Mouse (Mus musculus) left cerebral cortex, adult 11 months (tissue): ENCODE results near the gene Tmem202.
A peak's percentile ranks its signal among the peaks of the same experiment; 100 is the strongest.

ENCODE experiments used
- DNase-seq: peaks from one replicate; pipeline ENCODE4 v3.0.0; 2022; ENCODE audit warnings: low spot score

The Tmem202 gene

DNA sequence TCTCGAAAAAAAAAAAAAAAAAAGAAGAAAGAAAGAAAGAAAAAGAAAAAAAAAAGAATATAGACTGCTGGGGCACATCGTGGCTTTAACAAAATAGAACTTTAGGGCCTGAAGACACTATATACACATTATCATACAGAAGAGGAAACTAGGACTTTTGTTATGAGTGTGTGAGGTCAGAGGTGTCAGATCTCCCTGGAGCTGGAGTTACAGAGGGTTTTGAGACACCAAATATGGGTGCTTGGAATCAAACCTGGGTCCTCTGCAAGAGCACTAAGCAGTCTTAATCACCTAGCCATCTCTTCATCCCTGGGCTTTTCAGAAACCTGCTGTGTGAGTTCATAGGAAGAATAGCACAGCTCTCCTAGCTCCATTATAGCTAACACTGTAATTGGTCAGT, 6.2 kb downstream of the Tmem202 start:
- DNase-seq, result no peak

DNA sequence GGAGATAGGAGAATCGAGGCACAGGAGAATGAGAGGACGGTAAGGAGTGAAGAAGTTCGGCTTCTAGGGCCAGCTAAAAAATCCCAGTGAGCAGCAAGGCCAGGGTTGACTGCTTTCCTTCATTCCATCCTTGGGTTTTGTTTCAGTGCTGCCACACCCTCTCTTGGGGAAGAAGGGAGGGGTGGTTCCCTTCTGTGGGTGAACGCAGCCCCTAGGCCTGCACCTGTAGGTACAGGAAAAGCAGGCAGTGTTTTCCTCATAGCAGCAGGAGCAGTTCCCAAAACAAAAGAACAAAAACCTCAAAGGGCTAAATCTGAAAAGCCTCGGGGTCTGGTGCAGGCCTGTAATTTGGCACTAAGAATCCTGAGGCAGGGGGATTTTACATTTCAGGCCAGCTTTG, 8.0 kb downstream of the Tmem202 start:
- no peak for DNase-seq

DNA sequence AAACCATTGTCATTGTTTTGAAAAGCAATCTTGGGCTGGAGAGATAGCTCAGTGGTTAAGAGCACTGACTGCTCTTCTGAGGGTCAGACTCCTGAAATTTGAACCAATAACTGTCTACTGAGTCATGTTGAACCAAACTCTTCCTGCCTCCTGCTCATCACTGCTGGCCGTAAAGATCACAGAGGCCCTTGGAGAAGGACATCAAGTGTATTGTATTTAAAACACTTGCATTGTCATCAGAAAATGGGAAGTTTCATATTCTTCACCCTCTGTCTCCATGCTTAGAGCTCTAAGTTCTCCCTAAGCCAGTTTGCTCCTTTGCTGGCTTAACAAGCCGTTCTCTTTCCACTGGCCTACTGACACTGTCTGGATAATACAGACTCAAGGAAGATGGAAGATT, 11.4 kb downstream of the Tmem202 start:
- no peak for DNase-seq

DNA sequence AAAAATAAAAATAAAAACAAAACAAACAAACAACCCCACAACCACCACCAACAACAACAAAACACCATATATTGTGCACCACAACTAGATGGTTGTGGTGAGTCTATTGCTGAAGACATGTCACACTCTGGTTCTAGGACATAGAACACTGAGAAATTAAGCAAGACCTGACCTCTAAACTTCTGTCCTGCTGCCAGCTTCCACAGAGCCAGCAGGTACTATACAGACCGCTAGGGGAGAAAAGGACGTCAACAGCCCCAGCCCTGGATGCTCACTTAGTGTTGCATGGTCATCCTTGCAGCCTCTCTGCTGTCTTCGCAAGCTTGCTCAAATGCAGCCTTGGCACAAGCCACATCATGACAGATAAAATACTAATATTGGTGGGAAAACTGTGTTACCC, 12.1 kb downstream of the Tmem202 start:
- no peak for DNase-seq

DNA sequence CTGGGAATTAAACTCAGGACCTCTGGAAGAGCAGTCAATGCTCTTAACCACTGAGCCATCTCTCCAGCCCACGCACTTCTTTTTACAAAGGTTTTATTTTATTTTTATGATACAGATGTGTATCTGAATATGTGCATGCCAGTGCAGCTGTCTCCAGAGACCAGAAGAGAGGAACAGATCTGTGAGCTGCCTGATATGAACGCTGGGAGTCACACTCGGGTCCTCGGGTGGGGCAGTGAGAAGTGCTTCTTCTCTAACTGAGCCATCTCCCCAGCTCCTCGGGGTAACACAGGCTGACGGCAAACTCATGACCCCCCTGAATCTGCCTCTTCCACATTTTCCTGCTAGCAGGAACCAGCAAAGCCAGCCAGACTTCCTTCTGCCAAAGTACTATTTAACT, 12.9 kb downstream of the Tmem202 start:
- DNase-seq, result no peak

DNA sequence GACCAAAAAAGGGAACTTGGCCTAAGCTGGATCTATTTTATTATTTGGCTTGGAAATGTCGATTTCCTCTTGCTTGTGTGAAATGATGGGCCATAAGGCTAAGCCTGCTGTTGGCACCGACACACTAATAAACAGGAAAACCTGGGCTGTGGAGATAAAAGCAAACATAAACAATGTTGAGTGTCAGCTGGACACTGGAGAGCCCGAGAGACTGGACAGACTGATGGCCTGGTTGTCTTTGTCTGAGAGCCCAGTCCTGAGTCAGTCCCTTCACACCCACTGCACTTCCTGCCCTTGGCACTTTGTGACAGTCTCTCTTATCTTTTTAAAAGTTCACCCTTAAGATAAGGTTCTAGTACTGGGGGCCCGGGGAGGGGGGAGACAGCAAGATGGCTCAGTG, 16.7 kb downstream of the Tmem202 start:
- DNase-seq, result no peak

DNA sequence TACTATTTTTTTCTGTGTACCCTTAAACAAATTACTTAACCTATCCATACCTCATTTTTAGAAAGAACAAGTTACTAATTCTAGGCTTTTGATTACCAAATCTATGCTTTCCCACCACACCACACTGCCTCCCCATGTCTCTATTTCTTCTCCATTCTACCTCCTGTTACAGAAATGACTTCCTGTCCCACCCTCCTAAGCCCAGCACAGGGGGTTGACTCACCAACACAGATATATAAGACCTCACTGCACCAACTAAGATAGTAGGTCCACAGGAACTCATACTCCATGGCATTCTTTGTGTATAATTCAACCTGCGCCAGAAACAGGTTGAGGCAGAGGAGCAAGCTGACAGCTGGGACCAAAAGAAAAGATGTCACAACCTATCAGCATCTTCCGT, 20.3 kb downstream of the Tmem202 start:
- DNase-seq, result no peak

DNA sequence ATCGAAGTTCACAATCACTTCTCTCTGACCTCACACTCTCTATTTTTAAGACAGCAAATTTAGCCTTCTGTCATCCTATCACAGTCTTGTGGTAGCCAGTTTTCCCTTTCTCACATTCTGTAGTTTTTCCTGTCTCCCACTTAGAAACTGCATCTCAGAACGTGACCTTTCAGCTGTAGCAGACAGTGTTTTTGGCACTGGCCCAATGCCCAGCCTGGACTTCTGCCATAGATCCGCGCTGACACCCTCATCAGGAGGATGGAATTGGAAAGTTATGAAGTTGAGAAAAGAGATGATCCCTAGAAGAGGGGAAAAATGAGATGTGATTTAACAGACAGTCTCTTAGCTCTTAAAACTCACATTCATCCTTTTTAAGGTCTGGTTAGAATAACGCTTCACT, 20.7 kb downstream of the Tmem202 start:
- DNase-seq, result no peak

DNA sequence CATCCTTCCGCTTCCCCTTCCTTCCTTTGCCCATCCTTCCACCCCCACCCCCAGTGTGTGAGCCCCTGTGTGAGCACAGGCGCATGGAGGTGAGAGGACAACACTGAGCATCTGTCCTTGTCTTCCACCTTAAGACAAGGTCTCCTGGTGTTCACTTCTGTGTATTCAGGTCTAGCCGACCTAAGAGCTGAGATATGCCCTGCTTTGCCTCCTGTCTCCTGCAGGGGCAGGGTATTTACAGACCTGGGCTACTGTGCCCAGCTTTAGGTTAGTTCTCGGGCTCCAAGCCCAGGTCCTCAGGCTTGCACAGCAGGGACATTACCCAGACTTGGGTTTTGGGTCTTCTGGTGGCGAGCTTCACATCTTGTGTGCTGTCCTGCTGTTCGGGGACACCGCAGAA, 22.5 kb downstream of the Tmem202 start:
- no peak for DNase-seq

DNA sequence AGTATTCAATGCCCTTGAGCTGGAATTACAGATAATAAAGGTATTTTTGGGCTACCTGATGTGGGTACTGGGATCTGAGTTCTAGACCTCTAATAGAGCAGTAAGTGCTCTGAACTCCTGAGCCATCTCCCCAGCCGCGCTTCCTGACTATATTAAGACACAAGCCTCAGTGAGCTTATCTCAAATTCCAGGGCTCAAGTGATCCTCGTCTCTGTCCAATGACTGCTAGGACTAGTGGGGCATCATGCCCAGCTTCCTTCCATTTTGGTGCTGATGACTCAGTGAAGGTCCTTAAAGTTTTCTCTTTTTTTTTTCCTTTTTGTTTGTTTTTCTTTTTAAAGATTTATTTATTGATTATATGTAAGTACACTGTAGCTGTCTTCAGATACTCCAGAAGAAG, 24.6 kb downstream of the Tmem202 start:
- no peak for DNase-seq

DNA sequence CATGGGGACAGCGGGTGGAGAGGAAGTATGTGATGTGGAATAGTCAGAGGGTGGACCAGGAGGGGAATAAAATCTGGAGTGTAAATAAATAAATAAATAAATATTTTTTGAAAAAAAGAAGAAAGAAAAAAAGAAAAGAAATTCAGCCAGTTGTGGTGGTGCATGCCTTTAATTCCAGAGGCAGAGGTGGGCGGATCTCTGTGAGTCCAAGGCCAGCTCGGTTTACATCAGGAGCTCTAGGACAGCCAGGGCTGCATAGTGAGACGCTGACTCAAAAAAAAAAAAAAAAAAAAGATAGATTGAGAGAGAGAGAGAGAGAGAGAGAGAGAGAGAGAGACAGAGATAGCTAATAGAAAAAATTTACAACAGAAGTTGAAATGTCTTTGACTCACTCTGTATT, 27.3 kb downstream of the Tmem202 start:
- DNase-seq, result no peak

DNA sequence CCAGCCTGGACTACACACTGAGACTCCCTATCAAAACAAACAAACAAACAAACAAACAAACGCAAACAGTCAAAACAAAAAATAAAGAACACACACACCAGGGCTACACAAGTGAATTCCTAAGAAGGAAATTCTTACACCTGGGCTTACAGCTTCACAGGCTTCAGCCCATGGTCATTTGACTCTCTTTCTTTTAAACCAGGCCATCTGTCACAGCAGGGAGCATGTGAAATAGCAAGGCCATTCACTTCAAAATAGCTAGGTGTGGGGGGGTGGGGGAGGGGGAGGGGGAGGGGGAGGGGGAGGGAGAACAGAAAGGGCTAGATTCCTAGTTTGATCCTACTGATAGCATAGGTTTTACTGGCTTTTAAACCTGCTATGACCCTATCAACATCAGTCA, 31.5 kb downstream of the Tmem202 start:
- DNase-seq, result no peak

DNA sequence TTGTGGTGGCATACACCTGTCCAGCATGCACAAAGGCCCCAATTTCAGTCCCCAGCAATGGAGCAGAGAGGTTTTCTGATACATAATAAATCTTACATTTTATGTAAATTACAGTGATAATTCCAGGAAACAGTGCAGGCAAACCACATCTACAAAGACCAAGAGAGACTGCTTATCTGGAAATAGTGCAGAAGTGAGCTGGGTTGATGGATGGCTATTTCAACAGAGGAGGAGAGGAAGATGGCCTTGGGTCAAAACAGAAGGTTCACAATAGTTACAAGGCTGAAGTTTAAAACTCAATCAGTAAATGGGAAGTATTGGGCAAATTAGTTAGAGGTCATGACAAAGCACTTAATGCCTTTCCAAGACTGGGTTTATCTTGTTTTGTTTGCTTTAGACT, 52.3 kb downstream of the Tmem202 start:
- DNase-seq, result peak; percentile 7

DNA sequence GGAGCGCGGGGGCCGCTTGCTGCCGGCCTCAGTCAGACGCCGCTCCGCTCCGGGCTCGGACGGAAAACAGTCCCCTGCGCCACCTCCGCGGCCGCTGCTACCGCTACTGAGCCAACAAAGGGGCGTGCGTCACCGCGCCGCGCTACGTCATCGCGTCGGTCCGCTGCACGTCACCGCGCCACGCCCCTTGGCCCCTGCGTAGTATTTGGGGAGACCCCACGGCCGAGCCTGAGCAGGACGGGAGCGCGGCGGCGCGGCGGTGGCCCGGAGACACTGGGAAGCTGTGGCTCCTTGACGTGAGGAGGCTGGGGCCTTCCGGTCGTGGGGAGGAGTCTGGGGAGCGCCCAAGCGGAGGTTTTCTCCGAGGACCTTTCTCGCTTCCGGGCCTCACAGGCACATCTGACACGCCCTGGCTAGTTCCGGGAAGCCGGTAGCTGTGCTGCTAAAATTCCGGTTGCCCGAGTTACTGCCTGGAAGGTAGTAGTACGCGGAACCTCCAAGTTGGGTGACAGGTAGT, 53.0 kb downstream of the Tmem202 start, which contains the start of gene Arih1:
Arih1 (minus strand) TSS at position 70 of the 517 bp plus-strand sequence.
- DNase-seq, result peak; percentile 99

DNA sequence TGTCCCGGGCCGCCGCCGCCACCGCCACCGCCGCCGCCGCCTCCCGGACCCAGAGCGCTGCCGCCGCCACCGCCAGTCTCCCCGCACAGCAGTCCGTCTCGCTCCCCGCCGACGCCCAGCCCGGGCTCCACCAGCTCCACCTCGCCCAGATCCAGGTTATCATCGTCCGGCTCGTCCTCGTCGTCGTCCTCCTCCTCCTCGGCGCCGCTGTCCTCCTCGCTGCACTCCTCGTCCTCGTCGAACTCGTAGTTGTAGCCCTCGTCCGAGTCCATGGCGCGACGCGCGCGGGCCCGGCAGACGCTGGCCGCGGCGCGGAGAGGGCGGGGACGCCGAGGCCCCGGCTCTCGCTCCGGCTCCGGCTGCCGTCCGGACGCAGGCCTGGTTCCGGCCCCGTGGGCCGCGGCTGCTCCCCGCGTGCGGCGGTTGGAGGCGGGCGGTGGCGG, 53.5 kb downstream of the Tmem202 start:
- DNase-seq, result peak; percentile 24

DNA sequence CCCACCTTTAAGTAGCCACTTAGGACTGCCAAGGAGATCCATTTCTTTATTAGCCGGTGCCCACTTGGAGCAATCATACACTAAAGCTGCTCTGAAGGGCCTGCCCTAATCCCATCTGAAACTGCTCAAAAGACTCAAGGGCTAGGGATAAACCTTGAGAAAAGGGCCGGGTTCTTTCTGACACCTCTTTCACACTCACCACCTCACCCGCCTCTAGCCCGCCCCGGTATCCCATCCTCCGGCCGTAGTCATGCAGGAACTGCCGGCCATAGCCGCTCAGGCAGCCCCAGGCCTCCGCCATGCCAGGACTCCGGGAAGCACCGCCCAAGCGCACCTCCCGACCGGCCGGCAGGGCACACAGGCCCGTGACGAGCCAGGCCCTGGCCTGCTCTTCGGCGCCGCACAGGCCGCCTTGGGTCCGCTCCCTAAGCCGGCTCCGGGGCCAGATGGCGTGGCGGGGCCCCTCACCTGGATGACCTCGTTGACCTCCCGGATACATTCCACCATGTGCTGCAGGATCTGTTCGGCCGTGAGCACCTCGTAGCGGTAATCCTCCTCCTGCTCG, 54.1 kb downstream of the Tmem202 start:
- DNase-seq, result peak; percentile 4

DNA sequence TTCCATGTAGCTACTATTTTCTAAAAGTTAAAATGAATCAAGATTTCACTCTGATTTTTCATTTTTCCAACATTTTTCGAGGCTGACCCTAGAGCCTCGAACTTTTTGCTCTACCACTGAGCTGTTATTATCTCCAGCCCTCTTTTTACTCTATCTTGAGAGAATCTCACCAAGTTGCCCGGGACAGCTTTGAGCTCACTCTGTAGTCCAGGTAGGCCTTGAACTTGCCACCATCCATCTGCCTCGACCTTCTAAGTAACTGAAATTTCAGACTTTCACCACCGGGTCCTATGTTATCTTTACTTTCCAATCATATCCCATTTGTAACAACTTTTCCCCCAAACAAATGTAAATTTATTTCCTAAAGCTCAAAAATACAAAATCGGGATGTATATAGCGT, 54.9 kb downstream of the Tmem202 start:
- DNase-seq, result no peak

DNA sequence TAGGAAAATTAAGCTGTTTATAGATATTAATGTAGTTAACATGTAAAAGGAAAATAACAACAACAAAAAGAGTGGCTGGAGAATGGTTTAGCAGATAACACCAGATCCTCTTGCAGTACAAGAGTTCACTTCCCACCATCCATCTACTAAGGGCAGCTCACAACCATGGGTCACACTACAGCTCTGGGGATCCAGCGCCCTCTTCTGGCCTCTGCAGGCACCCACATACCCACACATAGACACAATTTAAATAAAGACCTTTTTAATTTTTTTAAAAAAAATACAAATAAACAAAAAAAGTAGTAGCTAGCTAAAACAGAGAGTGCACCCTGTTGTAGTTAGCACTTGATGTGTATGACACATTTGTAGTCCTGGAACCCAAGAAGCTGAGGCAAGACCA, 57.2 kb downstream of the Tmem202 start:
- DNase-seq, result no peak

DNA sequence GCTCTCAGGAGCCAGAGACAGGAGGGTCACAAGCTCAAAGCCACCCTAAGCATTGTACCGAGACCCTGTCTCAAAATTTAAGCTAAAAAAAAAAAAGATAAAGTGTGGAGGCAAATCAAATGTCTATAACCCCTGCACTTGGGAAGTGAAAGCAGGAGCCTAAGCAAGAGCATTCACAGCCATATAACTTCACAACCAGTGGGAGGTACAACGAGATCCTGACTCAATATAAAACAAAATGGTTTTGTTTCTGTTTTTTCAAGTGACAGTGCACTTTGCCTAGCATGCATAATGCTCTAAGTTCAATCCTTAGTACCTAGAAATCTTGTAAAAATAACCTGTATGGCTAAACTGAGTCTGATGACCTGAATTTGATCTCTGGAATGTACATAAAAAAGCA, 63.0 kb downstream of the Tmem202 start:
- DNase-seq, result no peak

DNA sequence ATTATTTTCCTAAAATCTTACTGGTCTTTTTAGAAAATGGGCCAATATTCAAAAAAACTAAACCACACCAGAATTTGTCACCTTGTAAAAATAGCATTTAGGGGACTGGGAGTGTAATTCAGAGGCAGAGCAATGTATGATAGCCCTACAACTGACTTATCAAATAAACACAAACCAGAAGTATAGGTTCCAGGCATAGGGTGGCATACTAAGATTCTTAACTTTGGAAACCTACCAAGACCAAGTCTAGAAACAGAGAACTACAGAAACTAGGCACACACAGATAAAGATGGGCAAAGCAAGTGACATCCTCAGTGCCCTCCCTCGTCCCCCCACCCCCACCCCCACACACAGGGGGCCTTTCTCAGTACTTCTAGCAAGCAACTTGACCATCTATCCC, 64.8 kb downstream of the Tmem202 start:
- no peak for DNase-seq

DNA sequence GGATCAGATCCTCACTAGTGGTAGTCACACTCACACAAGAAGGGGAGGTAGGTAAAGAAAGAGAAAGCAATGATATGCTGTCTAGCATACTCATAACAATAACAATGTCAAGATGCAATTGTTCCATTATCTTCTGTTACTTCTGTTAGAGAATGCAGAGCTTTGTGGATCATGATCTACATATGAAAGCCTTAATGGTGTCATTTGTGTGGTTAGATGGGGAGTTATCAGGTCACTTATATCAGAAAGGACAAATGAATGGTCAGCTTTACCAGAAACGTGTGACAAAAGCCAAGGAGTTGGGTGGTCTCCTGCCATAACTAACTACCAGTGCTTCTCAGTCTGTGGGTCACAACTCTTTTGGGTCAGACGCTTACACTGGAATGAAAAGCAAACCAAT, 66.5 kb downstream of the Tmem202 start:
- no peak for DNase-seq

DNA sequence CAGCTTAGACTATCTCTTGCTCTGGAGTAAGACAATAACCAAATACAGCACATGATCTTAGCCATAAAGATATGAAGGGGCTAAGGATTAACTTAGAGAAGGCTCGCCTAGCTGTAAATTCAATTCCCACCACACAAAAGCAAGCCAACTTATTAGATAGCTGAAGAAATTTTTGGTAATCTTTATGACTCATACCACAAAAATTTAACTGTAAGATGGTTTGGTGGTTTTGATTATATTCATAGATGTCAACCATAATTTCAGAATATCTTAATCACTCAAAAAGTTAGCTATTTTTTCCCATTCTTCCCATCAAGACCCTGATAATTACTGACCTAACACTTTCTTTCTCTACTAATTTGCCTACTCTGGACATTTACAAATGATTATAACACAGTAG, 70.2 kb downstream of the Tmem202 start:
- DNase-seq, result no peak
